Mouse (Mus musculus): ENCODE results near the gene Scnn1a. TPM values are rescaled to one million over a fixed set of nuclear protein-coding genes. Genes with fewer than 3 reads are reported as not detected.

Scnn1a gene
- total and polyA plus RNA-seq, 2 experiments from 2014 or later: 0.46 TPM

DNA sequence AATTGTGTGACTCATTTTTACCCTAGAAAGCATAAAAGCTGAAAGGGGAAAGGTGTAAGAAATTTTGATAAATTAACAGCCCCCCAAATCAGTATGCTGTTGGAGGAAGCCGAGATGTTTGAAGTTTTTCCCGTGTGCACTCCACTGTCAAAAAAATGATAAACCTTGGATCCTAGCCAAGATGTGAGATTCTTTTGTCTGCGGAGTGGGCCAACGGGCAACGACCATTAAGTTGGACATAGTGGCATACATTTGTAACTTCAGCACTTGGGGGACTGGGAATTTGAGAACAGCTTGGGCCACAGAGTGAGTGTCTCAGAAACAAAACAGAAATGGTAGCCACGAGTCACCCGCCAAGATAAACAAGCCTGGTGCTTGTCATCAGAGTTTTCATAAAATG is 3.4 kb upstream of the Scnn1a start:
- peaks cover 28% of the 10 kb centered on the region for H3K4me1 ChIP-seq (ENCODE audit: control insufficient read depth, insufficient read depth)
- TF ChIP-seq EP300 (IDR thresholded peaks at IDR 0.05; ENCODE audit: low read depth) (no peak), CTCF (IDR thresholded peaks at IDR 0.05; ENCODE audit: low read depth) (no peak)
- no peak overlapping the region for H3K9ac ChIP-seq (replicated peaks; ENCODE audit: low read depth, low read length)
- WGBS: 19% methylated on average over 7 of the region's 7 CpGs
- peaks cover 20% of the 10 kb centered on the region for H3K27me3 ChIP-seq (ENCODE audit: control insufficient read depth, insufficient read depth, low read length)
- no peak overlapping the region for H3K4me2 ChIP-seq (ENCODE audit: low read depth, low read length)
- no peak for DNase-seq (ENCODE audit: low spot score)
- ATAC-seq (ENCODE audit: insufficient read depth, low read depth): no peak
- no peak overlapping the region for H3K4me3 ChIP-seq (ENCODE audit: low read depth, low read length)
- H3K9me3 ChIP-seq (replicated peaks; ENCODE audit: control insufficient read depth, low read length): no peaks in the 10 kb centered on the region
- H3K27ac ChIP-seq (ENCODE audit: low read depth): no peak overlapping the region
- peaks cover under 1% of the 10 kb centered on the region; the same call in 1 of the 2 replicates for H3K36me3 ChIP-seq (replicated peaks; ENCODE audit: control insufficient read depth, insufficient read depth, low read length)

DNA sequence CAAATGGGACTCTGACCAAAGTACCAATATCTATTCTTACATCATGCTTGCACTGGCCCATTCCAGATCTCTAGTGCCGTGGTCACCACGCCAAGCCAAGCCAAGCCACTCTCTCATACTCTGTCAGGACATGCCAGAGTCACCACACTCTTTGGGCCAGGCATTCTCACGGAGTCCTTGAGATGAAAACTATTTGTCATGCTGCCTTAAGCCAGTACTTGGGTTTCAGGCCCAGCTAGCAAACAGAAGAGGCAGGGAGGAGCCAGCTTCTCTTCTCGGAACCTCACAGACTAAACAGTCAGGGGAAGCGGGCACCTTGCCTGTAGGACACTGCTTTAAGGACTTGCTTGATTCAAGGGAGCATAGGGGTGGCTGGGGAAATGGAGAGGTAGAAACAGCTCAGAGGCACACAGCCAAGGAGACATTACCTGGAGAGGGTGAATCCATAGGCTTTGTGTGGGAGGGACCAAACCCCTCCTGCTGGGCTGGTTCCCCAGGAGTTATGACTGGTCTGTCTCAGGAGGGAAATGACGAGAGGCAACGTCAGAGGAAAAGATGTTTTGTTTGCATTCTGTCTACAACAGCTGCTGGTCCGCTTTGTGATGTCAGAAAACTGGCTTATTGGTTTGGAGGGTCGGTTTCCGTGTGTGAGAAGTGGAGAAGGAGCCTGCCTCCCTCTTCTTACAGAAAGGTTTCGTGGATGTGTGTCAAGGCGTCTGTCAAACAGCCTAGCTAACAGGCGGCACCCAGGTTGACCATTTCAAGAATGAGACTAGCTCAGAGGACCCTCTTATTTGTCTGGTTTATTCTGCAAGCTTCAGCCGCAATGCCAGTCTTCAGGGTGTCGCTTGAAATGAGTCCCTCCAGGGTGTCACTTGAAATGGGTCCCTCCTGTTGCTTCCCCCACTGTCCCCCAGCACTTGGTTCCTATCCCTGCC is 1.2 kb upstream of the Scnn1a start:
- TF ChIP-seq EP300 (IDR thresholded peaks at IDR 0.05; ENCODE audit: low read depth) (no peak), CTCF (IDR thresholded peaks at IDR 0.05; ENCODE audit: low read depth) (no peak)
- H3K27me3 ChIP-seq (ENCODE audit: control insufficient read depth, insufficient read depth, low read length): peaks cover 31% of the 10 kb centered on the region
- H3K9ac ChIP-seq (replicated peaks; ENCODE audit: low read depth, low read length): no peak overlapping the region
- no peak overlapping the region for H3K4me3 ChIP-seq (ENCODE audit: low read depth, low read length)
- no peaks in the 10 kb centered on the region for H3K36me3 ChIP-seq (replicated peaks; ENCODE audit: control insufficient read depth, insufficient read depth, low read length)
- WGBS: 69% methylated on average over 15 of the region's 15 CpGs
- H3K27ac ChIP-seq (ENCODE audit: low read depth): no peak overlapping the region
- peaks cover 13% of the 10 kb centered on the region for H3K4me1 ChIP-seq (ENCODE audit: control insufficient read depth, insufficient read depth)
- no peaks in the 10 kb centered on the region for H3K9me3 ChIP-seq (replicated peaks; ENCODE audit: control insufficient read depth, low read length)
- no peak for ATAC-seq (ENCODE audit: insufficient read depth, low read depth)
- no peak overlapping the region for H3K4me2 ChIP-seq (ENCODE audit: low read depth, low read length)
- DNase-seq (ENCODE audit: low spot score): no peak

- no peak overlapping the region for H3K9ac ChIP-seq (replicated peaks; ENCODE audit: low read depth, low read length)
- H3K4me1 ChIP-seq (ENCODE audit: control insufficient read depth, insufficient read depth): peaks cover 13% of the 10 kb centered on the region
- TF ChIP-seq CTCF (IDR thresholded peaks at IDR 0.05; ENCODE audit: low read depth): no peak
- TF ChIP-seq EP300 (IDR thresholded peaks at IDR 0.05; ENCODE audit: low read depth): no peak
- H3K27me3 ChIP-seq (ENCODE audit: control insufficient read depth, insufficient read depth, low read length): peaks cover 31% of the 10 kb centered on the region
- DNase-seq (ENCODE audit: low spot score): no peak
- no peak overlapping the region for H3K4me3 ChIP-seq (ENCODE audit: low read depth, low read length)
- H3K9me3 ChIP-seq (replicated peaks; ENCODE audit: control insufficient read depth, low read length): no peaks in the 10 kb centered on the region
- H3K27ac ChIP-seq (ENCODE audit: low read depth): no peak overlapping the region
- no peaks in the 10 kb centered on the region for H3K36me3 ChIP-seq (replicated peaks; ENCODE audit: control insufficient read depth, insufficient read depth, low read length)
- no peak for ATAC-seq (ENCODE audit: insufficient read depth, low read depth)
- H3K4me2 ChIP-seq (ENCODE audit: low read depth, low read length): no peak overlapping the region
These were observed 551 bp upstream of the Scnn1a start for GRCm38 (mm10) chr6:125319919-125320296.

DNA sequence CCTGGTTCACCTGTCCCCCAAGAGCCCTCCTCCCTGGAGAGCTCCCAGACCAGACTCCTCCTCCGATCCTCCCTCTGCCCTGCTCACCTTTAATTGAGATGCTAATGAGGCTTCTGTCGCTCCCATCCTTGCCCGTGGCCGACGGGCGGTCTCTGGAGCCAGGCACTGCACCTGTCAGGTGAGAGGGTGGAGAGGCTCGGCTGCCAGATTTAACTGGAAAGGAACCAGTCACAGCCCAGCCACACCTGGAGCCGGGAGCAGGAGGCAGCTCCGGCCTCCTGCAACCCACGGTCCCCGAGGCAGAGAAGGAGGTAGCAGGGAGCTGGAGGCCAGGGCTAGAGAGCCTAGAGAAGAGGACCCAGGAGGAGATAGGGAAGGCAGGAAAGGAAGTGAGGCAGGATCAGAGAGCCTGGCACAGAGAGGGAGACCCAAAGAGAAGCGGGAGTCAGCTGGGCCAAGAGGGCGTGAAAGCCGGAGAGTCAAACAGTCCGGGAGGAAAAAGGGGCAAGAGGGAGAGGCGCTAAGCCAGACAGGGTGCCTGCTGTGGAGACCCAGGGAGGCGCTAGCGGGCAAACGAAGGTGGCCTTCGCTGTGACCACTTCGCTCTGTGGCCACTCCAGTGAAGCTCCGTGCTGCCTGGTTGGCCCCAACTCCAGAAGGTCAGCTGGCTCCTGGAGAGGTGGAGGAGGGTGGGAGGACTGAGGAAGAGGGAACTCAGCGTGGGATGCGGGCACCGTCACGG is 826 bp downstream of the Scnn1a start:
- no peak overlapping the region for H3K4me3 ChIP-seq (ENCODE audit: low read depth, low read length)
- no peak overlapping the region for H3K9ac ChIP-seq (replicated peaks; ENCODE audit: low read depth, low read length)
- H3K9me3 ChIP-seq (replicated peaks; ENCODE audit: control insufficient read depth, low read length): no peaks in the 10 kb centered on the region
- H3K27me3 ChIP-seq (ENCODE audit: control insufficient read depth, insufficient read depth, low read length): peaks cover 31% of the 10 kb centered on the region
- H3K4me1 ChIP-seq (ENCODE audit: control insufficient read depth, insufficient read depth): peaks cover 16% of the 10 kb centered on the region
- H3K36me3 ChIP-seq (replicated peaks; ENCODE audit: control insufficient read depth, insufficient read depth, low read length): no peaks in the 10 kb centered on the region
- H3K4me2 ChIP-seq (ENCODE audit: low read depth, low read length): no peak overlapping the region; the same call in 1 of the 2 replicates
- no peak overlapping the region for H3K27ac ChIP-seq (ENCODE audit: low read depth)
- 22% methylated on average over 21 of the region's 26 CpGs for WGBS
- ATAC-seq (ENCODE audit: insufficient read depth, low read depth) (no peak), DNase-seq (ENCODE audit: low spot score) (no peak)
- TF ChIP-seq CTCF (IDR thresholded peaks at IDR 0.05; ENCODE audit: low read depth): no peak
- no peak for TF ChIP-seq EP300 (IDR thresholded peaks at IDR 0.05; ENCODE audit: low read depth)

DNA sequence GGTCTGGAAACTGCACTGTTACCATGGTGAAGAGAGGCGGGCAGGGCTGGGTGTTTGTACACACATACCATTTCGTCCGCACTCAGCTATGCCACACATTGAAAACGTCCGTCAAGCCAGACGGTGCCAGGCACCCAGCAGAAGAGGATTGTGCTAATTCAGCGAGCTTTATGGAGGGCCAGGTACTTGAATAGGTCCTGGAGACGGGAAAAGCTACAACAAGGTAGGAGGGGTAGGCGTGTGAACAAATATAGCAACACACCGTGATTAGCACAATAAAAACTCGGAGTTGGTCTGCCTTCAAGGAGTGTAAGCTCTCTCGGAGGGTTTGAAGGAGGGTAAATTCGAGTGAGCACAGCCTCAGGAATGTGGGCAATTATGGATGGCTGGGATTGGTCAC is 2.3 kb downstream of the Scnn1a start:
- ATAC-seq (ENCODE audit: insufficient read depth, low read depth) (no peak), DNase-seq (ENCODE audit: low spot score) (no peak)
- 56% methylated on average over 13 of the region's 13 CpGs for WGBS
- H3K4me2 ChIP-seq (ENCODE audit: low read depth, low read length): no peak overlapping the region
- H3K4me3 ChIP-seq (ENCODE audit: low read depth, low read length): no peak overlapping the region
- H3K9ac ChIP-seq (replicated peaks; ENCODE audit: low read depth, low read length): no peak overlapping the region
- no peaks in the 10 kb centered on the region for H3K36me3 ChIP-seq (replicated peaks; ENCODE audit: control insufficient read depth, insufficient read depth, low read length)
- H3K4me1 ChIP-seq (ENCODE audit: control insufficient read depth, insufficient read depth): peaks cover 16% of the 10 kb centered on the region
- TF ChIP-seq CTCF (IDR thresholded peaks at IDR 0.05; ENCODE audit: low read depth) (no peak), EP300 (IDR thresholded peaks at IDR 0.05; ENCODE audit: low read depth) (no peak)
- H3K27ac ChIP-seq (ENCODE audit: low read depth): no peak overlapping the region
- H3K27me3 ChIP-seq (ENCODE audit: control insufficient read depth, insufficient read depth, low read length): peaks cover 31% of the 10 kb centered on the region
- no peaks in the 10 kb centered on the region for H3K9me3 ChIP-seq (replicated peaks; ENCODE audit: control insufficient read depth, low read length)

Data from heart, postnatal 0 days (tissue).